Mouse (Mus musculus) myocyte (in vitro differentiated cells): ENCODE results near the gene Rgs6. TPM values are rescaled to one million over a fixed set of nuclear protein-coding genes. Genes with fewer than 3 reads are reported as not detected.

Experiments
- H3K27me3 ChIP-seq: one replicate; pipeline ENCODE4 v1.6.1; 2011; ENCODE audit not compliant: control insufficient read depth, insufficient read depth, insufficient read length
- H3K36me3 ChIP-seq: one replicate; pipeline ENCODE4 v1.6.1; 2011; ENCODE audit not compliant: control insufficient read depth, insufficient read depth
- H3K4me2 ChIP-seq: one replicate; pipeline ENCODE4 v1.6.1; 2011; ENCODE audit warnings: low read depth, control low read depth
- H3K4me3 ChIP-seq: one replicate; pipeline ENCODE4 v1.5.1; 2011; ENCODE audit warnings: mild to moderate bottlenecking, control low read depth, moderate library complexity
- H3K79me2 ChIP-seq: one replicate; pipeline ENCODE4 v1.6.1; 2011; ENCODE audit not compliant: control insufficient read depth, insufficient read depth
- H3ac ChIP-seq: one replicate; pipeline ENCODE4 v1.6.1; 2011; ENCODE audit not compliant: control insufficient read depth, insufficient read length
- CEBPB ChIP-seq: IDR thresholded peaks from 2 replicates; pipeline ENCODE4 v1.6.1; 2011; ENCODE audit warnings: mild to moderate bottlenecking, moderate library complexity; ENCODE audit not compliant: poor library complexity, insufficient read depth, severe bottlenecking
- E2F4 ChIP-seq: IDR thresholded peaks from one replicate; pipeline ENCODE4 v1.6.1; 2011; ENCODE audit warnings: mild to moderate bottlenecking, control low read depth, moderate library complexity; ENCODE audit not compliant: insufficient read depth
- MAX ChIP-seq: IDR thresholded peaks from one replicate; pipeline ENCODE4 v1.6.1; 2011; ENCODE audit warnings: low read depth, mild to moderate bottlenecking, control low read depth
- MYOD1 ChIP-seq, 3 experiments: IDR thresholded peaks; one replicate each; pipeline ENCODE4 v1.6.1; 2011; ENCODE audit warnings: control low read depth in 2 of 3, low read depth in 2 of 3, mild to moderate bottlenecking in 2 of 3, moderate library complexity in 1 of 3; ENCODE audit not compliant: insufficient read length in 2 of 3, control insufficient read depth in 1 of 3
- MYOG ChIP-seq, 3 experiments: IDR thresholded peaks; one replicate each; pipeline ENCODE4 v1.6.1; 2011; ENCODE audit warnings: control low read depth in 2 of 3, low read depth in 2 of 3, mild to moderate bottlenecking in 2 of 3; ENCODE audit not compliant: insufficient read length in 2 of 3, control insufficient read depth in 1 of 3, insufficient read depth in 1 of 3
- POLR2A ChIP-seq: IDR thresholded peaks from one replicate; pipeline ENCODE4 v1.6.1; 2011; ENCODE audit warnings: low read depth, mild to moderate bottlenecking, control low read depth, moderate library complexity; ENCODE audit not compliant: insufficient read length
- POLR2AphosphoS2 ChIP-seq: IDR thresholded peaks from one replicate; pipeline ENCODE4 v1.6.1; 2011; ENCODE audit warnings: low read depth, control low read depth; ENCODE audit not compliant: insufficient read length
- REST ChIP-seq: IDR thresholded peaks from one replicate; pipeline ENCODE4 v1.6.1; 2011; ENCODE audit warnings: mild to moderate bottlenecking, control low read depth, moderate library complexity; ENCODE audit not compliant: insufficient read depth, insufficient read length
- SRF ChIP-seq: IDR thresholded peaks from one replicate; pipeline ENCODE4 v1.6.1; 2011; ENCODE audit warnings: low read depth; ENCODE audit not compliant: control insufficient read depth, insufficient read length
- TCF12 ChIP-seq: IDR thresholded peaks from one replicate; pipeline ENCODE4 v1.6.1; 2011; ENCODE audit warnings: mild to moderate bottlenecking, control low read depth; ENCODE audit not compliant: poor library complexity, insufficient read depth, severe bottlenecking
- TCF3 ChIP-seq: IDR thresholded peaks from one replicate; pipeline ENCODE4 v1.6.1; 2011; ENCODE audit warnings: low read depth, control low read depth; ENCODE audit not compliant: insufficient read length
- USF1 ChIP-seq: IDR thresholded peaks from one replicate; pipeline ENCODE4 v1.6.1; 2011; ENCODE audit warnings: low read depth, mild to moderate bottlenecking, control low read depth, moderate library complexity
- polyA plus RNA-seq: library from polyadenylated mRNA; unstranded; fragments of >200 nt; fragmentation: generic; extraction: Trizol; gene quantifications from one replicate; pipeline ENCODE4 v1.2.1, GENCODE M21; 2012; ENCODE audit warnings: missing spikeins

The Rgs6 gene
- polyA plus RNA-seq, 1 experiment, result not detected

- no peak overlapping the region for H3K4me3 ChIP-seq
- H3ac ChIP-seq, result no peak overlapping the region
- no peak for TF ChIP-seq SRF
- no peak for TF ChIP-seq CEBPB
- TF ChIP-seq REST, result no peak
- TF ChIP-seq MYOG (IDR thresholded peaks at IDR 0.05; ENCODE audit: control insufficient read depth in 1 of 3, insufficient read depth in 1 of 3, insufficient read length in 2 of 3, low read depth in 2 of 3), result no peak
- no peak for TF ChIP-seq MAX
- no peak for TF ChIP-seq MYOD1 (IDR thresholded peaks at IDR 0.05; ENCODE audit: control insufficient read depth in 1 of 3, insufficient read length in 2 of 3, low read depth in 2 of 3)
- no peak for TF ChIP-seq USF1
- TF ChIP-seq E2F4, result no peak
- TF ChIP-seq TCF12, result no peak
- no peak for TF ChIP-seq TCF3
- no peak overlapping the region for H3K4me2 ChIP-seq
- H3K36me3 ChIP-seq, result no peaks in the 10 kb centered on the region
- no peaks in the 10 kb centered on the region for H3K27me3 ChIP-seq
- no peaks in the 10 kb centered on the region for H3K79me2 ChIP-seq
These were observed 412.9 kb downstream of the Rgs6 start for GRCm38 (mm10) chr12:83000957-83001356.

GRCm38 (mm10) chr12:83004014-83004682, 416.1 kb downstream of the Rgs6 start:
- H3K36me3 ChIP-seq, result no peaks in the 10 kb centered on the region
- H3K27me3 ChIP-seq, result no peaks in the 10 kb centered on the region
- H3K79me2 ChIP-seq, result no peaks in the 10 kb centered on the region
- H3K4me2 ChIP-seq, result no peak overlapping the region
- no peak for TF ChIP-seq CEBPB
- no peak for TF ChIP-seq MYOG (IDR thresholded peaks at IDR 0.05; ENCODE audit: control insufficient read depth in 1 of 3, insufficient read depth in 1 of 3, insufficient read length in 2 of 3, low read depth in 2 of 3)
- H3K4me3 ChIP-seq, result no peak overlapping the region
- no peak overlapping the region for H3ac ChIP-seq

GRCm38 (mm10) chr12:83011056-83011565, 423.0 kb downstream of the Rgs6 start:
- Histone ChIP-seq H3K36me3 (no peaks in the 10 kb centered on the region), H3ac (no peak overlapping the region), H3K79me2 (no peaks in the 10 kb centered on the region), H3K4me2 (no peak overlapping the region), H3K27me3 (no peaks in the 10 kb centered on the region), H3K4me3 (no peak overlapping the region)
- TF ChIP-seq CEBPB, result no peak
- TF ChIP-seq E2F4, result no peak
- no peak for TF ChIP-seq POLR2A
- TF ChIP-seq POLR2AphosphoS2, result no peak
- TF ChIP-seq MAX, result no peak
- no peak for TF ChIP-seq SRF
- TF ChIP-seq MYOD1 (IDR thresholded peaks at IDR 0.05; ENCODE audit: control insufficient read depth in 1 of 3, insufficient read length in 2 of 3, low read depth in 2 of 3), result no peak
- TF ChIP-seq REST, result no peak
- TF ChIP-seq TCF12, result no peak
- no peak for TF ChIP-seq TCF3
- TF ChIP-seq USF1, result no peak
- no peak for TF ChIP-seq MYOG (IDR thresholded peaks at IDR 0.05; ENCODE audit: control insufficient read depth in 1 of 3, insufficient read depth in 1 of 3, insufficient read length in 2 of 3, low read depth in 2 of 3)

- TF ChIP-seq MYOG (IDR thresholded peaks at IDR 0.05; ENCODE audit: control insufficient read depth in 1 of 3, insufficient read depth in 1 of 3, insufficient read length in 2 of 3, low read depth in 2 of 3) (no peak), POLR2AphosphoS2 (no peak), MAX (no peak), POLR2A (no peak), TCF12 (no peak), USF1 (no peak), CEBPB (no peak)
- Histone ChIP-seq H3K4me3 (no peak overlapping the region), H3K36me3 (no peaks in the 10 kb centered on the region), H3ac (no peak overlapping the region), H3K4me2 (no peak overlapping the region), H3K79me2 (no peaks in the 10 kb centered on the region), H3K27me3 (no peaks in the 10 kb centered on the region)
These were observed 426.0 kb downstream of the Rgs6 start for GRCm38 (mm10) chr12:83013918-83014691.

GRCm38 (mm10) chr12:83014848-83015247, 426.8 kb downstream of the Rgs6 start:
- Histone ChIP-seq H3K27me3 (no peaks in the 10 kb centered on the region), H3K4me3 (no peak overlapping the region), H3K36me3 (no peaks in the 10 kb centered on the region), H3ac (no peak overlapping the region), H3K79me2 (no peaks in the 10 kb centered on the region), H3K4me2 (no peak overlapping the region)
- TF ChIP-seq TCF3 (no peak), MYOD1 (IDR thresholded peaks at IDR 0.05; ENCODE audit: control insufficient read depth in 1 of 3, insufficient read length in 2 of 3, low read depth in 2 of 3) (no peak)
